Mouse (Mus musculus): Measurements from ENCODE around the gene Atf4. TPM values are rescaled to one million over a fixed set of nuclear protein-coding genes. Genes with fewer than 3 reads are reported as not detected.

The Atf4 gene
- polyA plus RNA-seq, 1 experiment from 2014 or later: 139 TPM

GRCm38 (mm10) chr15:80280646-80281045 lies 25.7 kb downstream of the Atf4 start:
- no peak overlapping the region for H3K4me2 ChIP-seq (ENCODE audit: low read depth, low read length, severe bottlenecking)
- no peaks in the 10 kb centered on the region for H3K9me3 ChIP-seq (ENCODE audit: control insufficient read depth, low read length)
- no peak overlapping the region for H3K9ac ChIP-seq (ENCODE audit: low read length)
- DNase-seq (ENCODE audit: low spot score) (peak; percentile 85), ATAC-seq (replicated peaks; ENCODE audit: low FRiP score) (no peak)
- WGBS: 20% methylated on average over 6 of the region's 6 CpGs
- 0 out of 2 replicates have a peak, but pooled peaks cover 2% of the 10 kb centered on the region for H3K4me1 ChIP-seq (replicated peaks; ENCODE audit: control insufficient read depth, insufficient read depth, low read length)
- H3K27me3 ChIP-seq (ENCODE audit: control insufficient read depth, insufficient read depth, low read length): peaks cover 7% of the 10 kb centered on the region
- H3K4me3 ChIP-seq (ENCODE audit: low read depth, low read length): no peak overlapping the region
- no peaks in the 10 kb centered on the region for H3K36me3 ChIP-seq (ENCODE audit: control insufficient read depth, insufficient read depth, low read length)
- no peak overlapping the region for H3K27ac ChIP-seq (ENCODE audit: low read depth, low read length)

- Histone ChIP-seq H3K4me1 (replicated peaks; ENCODE audit: control insufficient read depth, insufficient read depth, low read length) (peaks cover 11% of the 10 kb centered on the region), H3K9ac (ENCODE audit: low read length) (peak within 1 kb of the TSS; percentile 37), H3K36me3 (ENCODE audit: control insufficient read depth, insufficient read depth, low read length) (no peaks in the 10 kb centered on the region), H3K9me3 (ENCODE audit: control insufficient read depth, low read length) (no peaks in the 10 kb centered on the region), H3K4me2 (ENCODE audit: low read depth, low read length, severe bottlenecking) (peak within 1 kb of the TSS; percentile 88), H3K4me3 (ENCODE audit: low read depth, low read length) (peak within 1 kb of the TSS; percentile 51), H3K27ac (ENCODE audit: low read depth, low read length) (no peak within 1 kb of the TSS), H3K27me3 (ENCODE audit: control insufficient read depth, insufficient read depth, low read length) (peaks cover 48% of the 10 kb centered on the region)
- peak; percentile 66 for DNase-seq (ENCODE audit: low spot score)
- ATAC-seq (replicated peaks; ENCODE audit: low FRiP score): no peak
- WGBS: under 1% methylated on average over 50 of the region's 50 CpGs
These were observed 31.9 kb downstream of the Atf4 start, which contains the start of gene Cacna1i for GRCm38 (mm10) chr15:80286851-80287415. Gene Cacna1i, plus strand, starts transcription at chr15:80287238.

GRCm38 (mm10) chr15:80288036-80288435 lies 33.1 kb downstream of the Atf4 start:
- no peak for ATAC-seq (replicated peaks; ENCODE audit: low FRiP score)
- Histone ChIP-seq H3K27me3 (ENCODE audit: control insufficient read depth, insufficient read depth, low read length) (peaks cover 48% of the 10 kb centered on the region), H3K9ac (ENCODE audit: low read length) (no peak overlapping the region), H3K4me3 (ENCODE audit: low read depth, low read length) (peak overlapping the region; percentile 51), H3K27ac (ENCODE audit: low read depth, low read length) (no peak overlapping the region), H3K9me3 (ENCODE audit: control insufficient read depth, low read length) (no peaks in the 10 kb centered on the region), H3K4me2 (ENCODE audit: low read depth, low read length, severe bottlenecking) (peak overlapping the region; percentile 88), H3K4me1 (replicated peaks; ENCODE audit: control insufficient read depth, insufficient read depth, low read length) (peaks cover 11% of the 10 kb centered on the region), H3K36me3 (ENCODE audit: control insufficient read depth, insufficient read depth, low read length) (no peaks in the 10 kb centered on the region)
- peak; percentile 63 for DNase-seq (ENCODE audit: low spot score)
- WGBS: under 1% methylated on average over 23 of the region's 23 CpGs

- Histone ChIP-seq H3K4me3 (ENCODE audit: low read depth, low read length) (no peak overlapping the region), H3K9me3 (ENCODE audit: control insufficient read depth, low read length) (no peaks in the 10 kb centered on the region), H3K36me3 (ENCODE audit: control insufficient read depth, insufficient read depth, low read length) (no peaks in the 10 kb centered on the region), H3K4me2 (ENCODE audit: low read depth, low read length, severe bottlenecking) (no peak overlapping the region), H3K27ac (ENCODE audit: low read depth, low read length) (no peak overlapping the region), H3K27me3 (ENCODE audit: control insufficient read depth, insufficient read depth, low read length) (peaks cover 48% of the 10 kb centered on the region), H3K9ac (ENCODE audit: low read length) (no peak overlapping the region), H3K4me1 (replicated peaks; ENCODE audit: control insufficient read depth, insufficient read depth, low read length) (peaks cover 11% of the 10 kb centered on the region)
- ATAC-seq (replicated peaks; ENCODE audit: low FRiP score) (no peak), DNase-seq (ENCODE audit: low spot score) (peak; percentile 76)
- WGBS: 7% methylated on average over 10 of the region's 10 CpGs
These were observed 34.5 kb downstream of the Atf4 start for GRCm38 (mm10) chr15:80289436-80289835.

- DNase-seq (ENCODE audit: low spot score) (no peak), ATAC-seq (replicated peaks; ENCODE audit: low FRiP score) (no peak)
- Histone ChIP-seq H3K4me1 (replicated peaks; ENCODE audit: control insufficient read depth, insufficient read depth, low read length) (no peaks in the 10 kb centered on the region), H3K27me3 (ENCODE audit: control insufficient read depth, insufficient read depth, low read length) (no peaks in the 10 kb centered on the region), H3K9me3 (ENCODE audit: control insufficient read depth, low read length) (no peaks in the 10 kb centered on the region), H3K4me2 (ENCODE audit: low read depth, low read length, severe bottlenecking) (no peak overlapping the region), H3K36me3 (ENCODE audit: control insufficient read depth, insufficient read depth, low read length) (no peaks in the 10 kb centered on the region), H3K4me3 (ENCODE audit: low read depth, low read length) (no peak overlapping the region), H3K27ac (ENCODE audit: low read depth, low read length) (no peak overlapping the region), H3K9ac (ENCODE audit: low read length) (no peak overlapping the region)
- WGBS: 95% methylated on average over 1 of the region's 1 CpGs
These were observed 42.2 kb downstream of the Atf4 start for GRCm38 (mm10) chr15:80297146-80297545.

- Histone ChIP-seq H3K27ac (ENCODE audit: low read depth, low read length) (no peak overlapping the region), H3K9ac (ENCODE audit: low read length) (no peak overlapping the region), H3K27me3 (ENCODE audit: control insufficient read depth, insufficient read depth, low read length) (no peaks in the 10 kb centered on the region), H3K9me3 (ENCODE audit: control insufficient read depth, low read length) (no peaks in the 10 kb centered on the region), H3K4me1 (replicated peaks; ENCODE audit: control insufficient read depth, insufficient read depth, low read length) (no peaks in the 10 kb centered on the region), H3K4me3 (ENCODE audit: low read depth, low read length) (no peak overlapping the region), H3K4me2 (ENCODE audit: low read depth, low read length, severe bottlenecking) (no peak overlapping the region), H3K36me3 (ENCODE audit: control insufficient read depth, insufficient read depth, low read length) (no peaks in the 10 kb centered on the region)
- no peak for ATAC-seq (replicated peaks; ENCODE audit: low FRiP score)
- 78% methylated on average over 14 of the region's 14 CpGs for WGBS
- no peak for DNase-seq (ENCODE audit: low spot score)
These were observed 48.8 kb downstream of the Atf4 start for GRCm38 (mm10) chr15:80303779-80304178.

GRCm38 (mm10) chr15:80304188-80304587 lies 49.2 kb downstream of the Atf4 start:
- Histone ChIP-seq H3K9me3 (ENCODE audit: control insufficient read depth, low read length) (no peaks in the 10 kb centered on the region), H3K9ac (ENCODE audit: low read length) (no peak overlapping the region), H3K4me1 (replicated peaks; ENCODE audit: control insufficient read depth, insufficient read depth, low read length) (no peaks in the 10 kb centered on the region), H3K27ac (ENCODE audit: low read depth, low read length) (no peak overlapping the region), H3K27me3 (ENCODE audit: control insufficient read depth, insufficient read depth, low read length) (no peaks in the 10 kb centered on the region), H3K4me3 (ENCODE audit: low read depth, low read length) (no peak overlapping the region), H3K36me3 (ENCODE audit: control insufficient read depth, insufficient read depth, low read length) (no peaks in the 10 kb centered on the region), H3K4me2 (ENCODE audit: low read depth, low read length, severe bottlenecking) (no peak overlapping the region)
- ATAC-seq (replicated peaks; ENCODE audit: low FRiP score) (no peak), DNase-seq (ENCODE audit: low spot score) (no peak)
- 77% methylated on average over 12 of the region's 12 CpGs for whole genome bisulfite sequencing

GRCm38 (mm10) chr15:80306146-80306545 lies 51.2 kb downstream of the Atf4 start:
- DNase-seq (ENCODE audit: low spot score) (no peak), ATAC-seq (replicated peaks; ENCODE audit: low FRiP score) (no peak)
- 77% methylated on average over 8 of the region's 8 CpGs for WGBS
- Histone ChIP-seq H3K9me3 (ENCODE audit: control insufficient read depth, low read length) (no peaks in the 10 kb centered on the region), H3K4me3 (ENCODE audit: low read depth, low read length) (no peak overlapping the region), H3K27ac (ENCODE audit: low read depth, low read length) (no peak overlapping the region), H3K4me1 (replicated peaks; ENCODE audit: control insufficient read depth, insufficient read depth, low read length) (no peaks in the 10 kb centered on the region), H3K36me3 (ENCODE audit: control insufficient read depth, insufficient read depth, low read length) (no peaks in the 10 kb centered on the region), H3K4me2 (ENCODE audit: low read depth, low read length, severe bottlenecking) (no peak overlapping the region), H3K9ac (ENCODE audit: low read length) (no peak overlapping the region), H3K27me3 (ENCODE audit: control insufficient read depth, insufficient read depth, low read length) (no peaks in the 10 kb centered on the region)
